Mouse (Mus musculus): Measurements from ENCODE around the gene Il20ra.

The Il20ra gene

GRCm38 (mm10) chr10:19779092-19779491, 66.7 kb downstream of the Il20ra start:
- DNase-seq = no peak

- peak; percentile 19 to 38 for DNase-seq
Measured at GRCm38 (mm10) chr10:19781365-19781764, 69.0 kb downstream of the Il20ra start.

GRCm38 (mm10) chr10:19794996-19795395, 82.6 kb downstream of the Il20ra start:
- DNase-seq = peak; percentile 71 to 75

GRCm38 (mm10) chr10:19802958-19803357, 90.6 kb downstream of the Il20ra start:
- no peak for DNase-seq

GRCm38 (mm10) chr10:19804763-19805162, 92.4 kb downstream of the Il20ra start:
- DNase-seq = no peak

Data from cerebellum, postnatal 25 days (tissue).